Mouse (Mus musculus): ENCODE measurements around the gene Ranbp3. TPM values are rescaled to one million over a fixed set of nuclear protein-coding genes. Genes with fewer than 3 reads are reported as not detected.

Ranbp3 gene
- polyA plus RNA-seq, 1 experiment from 2014 or later, result 100 TPM

DNA sequence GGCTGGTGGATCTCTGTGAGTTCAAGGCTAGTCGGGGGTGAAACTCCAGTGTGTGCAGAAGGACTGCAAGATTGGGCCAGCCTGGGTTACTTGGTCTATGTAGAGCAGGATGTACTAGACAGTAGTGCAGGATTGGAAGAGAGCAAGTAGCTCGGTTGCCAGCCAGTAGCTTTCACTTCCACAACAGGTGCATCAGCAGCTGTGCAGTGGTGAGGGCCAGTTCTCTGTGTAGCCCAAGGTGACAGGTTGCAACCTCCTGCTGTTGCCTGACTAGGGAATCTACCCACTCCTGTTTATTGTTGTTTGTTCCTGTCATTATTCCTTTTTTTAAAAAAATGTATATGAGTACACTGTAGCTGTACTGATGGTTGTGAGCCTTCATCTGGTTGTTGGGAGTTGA, 15.6 kb downstream of the Ranbp3 start:
- H3K4me1 ChIP-seq (ENCODE audit: control insufficient read depth, insufficient read depth, low read depth, low read length), result peaks cover 8% of the 10 kb centered on the region
- H3K4me2 ChIP-seq (ENCODE audit: low read length), result no peak overlapping the region
- H3K27me3 ChIP-seq (replicated peaks; ENCODE audit: control insufficient read depth, insufficient read depth, low read length), result no peaks in the 10 kb centered on the region
- no peaks in the 10 kb centered on the region for H3K9me3 ChIP-seq (ENCODE audit: control insufficient read depth, low read length)
- no peak overlapping the region for H3K9ac ChIP-seq (ENCODE audit: low read depth, low read length)
- ATAC-seq, result no peak
- 97% methylated on average over 2 of the region's 2 CpGs for WGBS
- no peak overlapping the region for H3K4me3 ChIP-seq (ENCODE audit: low read length)
- H3K27ac ChIP-seq (ENCODE audit: low read depth, low read length), result no peak overlapping the region
- peaks cover 19% of the 10 kb centered on the region for H3K36me3 ChIP-seq (ENCODE audit: control insufficient read depth, insufficient read depth, low read length)

DNA sequence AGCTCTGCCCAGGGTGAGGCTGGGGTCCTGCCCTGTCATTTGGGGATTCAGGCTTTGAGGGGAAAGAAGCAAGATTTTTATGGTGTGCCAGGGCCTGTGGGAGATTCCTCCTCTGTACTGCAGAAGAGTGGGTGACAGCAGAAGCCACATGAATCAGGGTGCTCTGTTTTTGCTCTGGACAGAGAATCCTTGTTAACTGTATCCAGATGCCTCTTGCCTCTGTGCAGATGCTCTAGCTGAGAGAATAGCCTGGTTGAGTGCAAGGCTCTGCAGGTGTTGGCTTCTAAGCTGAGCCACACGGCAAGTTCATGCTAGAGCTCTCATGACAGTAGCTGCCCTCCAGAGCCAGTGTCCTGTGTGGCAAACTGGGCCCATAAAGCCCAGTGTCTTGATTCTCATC, 20.3 kb downstream of the Ranbp3 start:
- 24% methylated on average over 1 of the region's 1 CpGs for WGBS
- Histone ChIP-seq H3K4me3 (ENCODE audit: low read length) (no peak overlapping the region), H3K36me3 (ENCODE audit: control insufficient read depth, insufficient read depth, low read length) (peaks cover 26% of the 10 kb centered on the region), H3K4me2 (ENCODE audit: low read length) (no peak overlapping the region), H3K27ac (ENCODE audit: low read depth, low read length) (peak overlapping the region; percentile 63; the same call in 1 of the 2 replicates), H3K9ac (ENCODE audit: low read depth, low read length) (no peak overlapping the region), H3K4me1 (ENCODE audit: control insufficient read depth, insufficient read depth, low read depth, low read length) (peaks cover 17% of the 10 kb centered on the region), H3K27me3 (replicated peaks; ENCODE audit: control insufficient read depth, insufficient read depth, low read length) (no peaks in the 10 kb centered on the region), H3K9me3 (ENCODE audit: control insufficient read depth, low read length) (no peaks in the 10 kb centered on the region)
- peak; percentile 32 for ATAC-seq

GRCm38 (mm10) chr17:56693851-56694310, 20.8 kb downstream of the Ranbp3 start:
- H3K36me3 ChIP-seq (ENCODE audit: control insufficient read depth, insufficient read depth, low read length), result peaks cover 30% of the 10 kb centered on the region
- H3K27ac ChIP-seq (ENCODE audit: low read depth, low read length), result peak overlapping the region; percentile 63
- no peak overlapping the region for H3K4me3 ChIP-seq (ENCODE audit: low read length)
- peak; percentile 49 for ATAC-seq
- no peak overlapping the region for H3K4me2 ChIP-seq (ENCODE audit: low read length)
- H3K9me3 ChIP-seq (ENCODE audit: control insufficient read depth, low read length), result no peaks in the 10 kb centered on the region
- H3K27me3 ChIP-seq (replicated peaks; ENCODE audit: control insufficient read depth, insufficient read depth, low read length), result no peaks in the 10 kb centered on the region
- H3K9ac ChIP-seq (ENCODE audit: low read depth, low read length), result no peak overlapping the region
- H3K4me1 ChIP-seq (ENCODE audit: control insufficient read depth, insufficient read depth, low read depth, low read length), result peaks cover 17% of the 10 kb centered on the region
- WGBS, result 35% methylated on average over 6 of the region's 6 CpGs

- no peaks in the 10 kb centered on the region for H3K4me1 ChIP-seq (ENCODE audit: control insufficient read depth, insufficient read depth, low read depth, low read length)
- 78% methylated on average over 2 of the region's 2 CpGs for WGBS
- no peaks in the 10 kb centered on the region for H3K9me3 ChIP-seq (ENCODE audit: control insufficient read depth, low read length)
- ATAC-seq, result no peak
- H3K4me2 ChIP-seq (ENCODE audit: low read length), result no peak overlapping the region
- no peak overlapping the region for H3K4me3 ChIP-seq (ENCODE audit: low read length)
- H3K27ac ChIP-seq (ENCODE audit: low read depth, low read length), result no peak overlapping the region
- no peaks in the 10 kb centered on the region for H3K27me3 ChIP-seq (replicated peaks; ENCODE audit: control insufficient read depth, insufficient read depth, low read length)
- H3K36me3 ChIP-seq (ENCODE audit: control insufficient read depth, insufficient read depth, low read length), result peaks cover 56% of the 10 kb centered on the region
- H3K9ac ChIP-seq (ENCODE audit: low read depth, low read length), result no peak overlapping the region
Measured at GRCm38 (mm10) chr17:56700451-56700850, 27.4 kb downstream of the Ranbp3 start.

- no peak for ATAC-seq
- no peak overlapping the region for H3K4me2 ChIP-seq (ENCODE audit: low read length)
- H3K4me1 ChIP-seq (ENCODE audit: control insufficient read depth, insufficient read depth, low read depth, low read length), result no peaks in the 10 kb centered on the region
- 88% methylated on average over 4 of the region's 4 CpGs for WGBS
- no peak overlapping the region for H3K27ac ChIP-seq (ENCODE audit: low read depth, low read length)
- H3K9ac ChIP-seq (ENCODE audit: low read depth, low read length), result no peak overlapping the region
- H3K36me3 ChIP-seq (ENCODE audit: control insufficient read depth, insufficient read depth, low read length), result peaks cover 65% of the 10 kb centered on the region
- H3K4me3 ChIP-seq (ENCODE audit: low read length), result no peak overlapping the region
- H3K27me3 ChIP-seq (replicated peaks; ENCODE audit: control insufficient read depth, insufficient read depth, low read length), result no peaks in the 10 kb centered on the region
- H3K9me3 ChIP-seq (ENCODE audit: control insufficient read depth, low read length), result no peaks in the 10 kb centered on the region
Measured at GRCm38 (mm10) chr17:56703038-56703437, 29.9 kb downstream of the Ranbp3 start.

- ATAC-seq, result no peak
- H3K27me3 ChIP-seq (replicated peaks; ENCODE audit: control insufficient read depth, insufficient read depth, low read length), result no peaks in the 10 kb centered on the region
Measured at GRCm38 (mm10) chr17:56706515-56706914, 33.4 kb downstream of the Ranbp3 start.

GRCm38 (mm10) chr17:56708692-56709091, 35.6 kb downstream of the Ranbp3 start:
- no peaks in the 10 kb centered on the region for H3K9me3 ChIP-seq (ENCODE audit: control insufficient read depth, low read length)
- peak; percentile 28; the same call in 1 of the 2 replicates for ATAC-seq
- 68% methylated on average over 4 of the region's 4 CpGs for WGBS

More at GRCm38 (mm10) chr17:56706515-56706914, 33.4 kb downstream of the Ranbp3 start:
- Histone ChIP-seq H3K4me1 (ENCODE audit: control insufficient read depth, insufficient read depth, low read depth, low read length) (no peaks in the 10 kb centered on the region), H3K9me3 (ENCODE audit: control insufficient read depth, low read length) (no peaks in the 10 kb centered on the region), H3K4me3 (ENCODE audit: low read length) (no peak overlapping the region), H3K9ac (ENCODE audit: low read depth, low read length) (no peak overlapping the region), H3K4me2 (ENCODE audit: low read length) (no peak overlapping the region), H3K36me3 (ENCODE audit: control insufficient read depth, insufficient read depth, low read length) (peaks cover 69% of the 10 kb centered on the region), H3K27ac (ENCODE audit: low read depth, low read length) (no peak overlapping the region)
- 94% methylated on average over 1 of the region's 1 CpGs for WGBS

DNA sequence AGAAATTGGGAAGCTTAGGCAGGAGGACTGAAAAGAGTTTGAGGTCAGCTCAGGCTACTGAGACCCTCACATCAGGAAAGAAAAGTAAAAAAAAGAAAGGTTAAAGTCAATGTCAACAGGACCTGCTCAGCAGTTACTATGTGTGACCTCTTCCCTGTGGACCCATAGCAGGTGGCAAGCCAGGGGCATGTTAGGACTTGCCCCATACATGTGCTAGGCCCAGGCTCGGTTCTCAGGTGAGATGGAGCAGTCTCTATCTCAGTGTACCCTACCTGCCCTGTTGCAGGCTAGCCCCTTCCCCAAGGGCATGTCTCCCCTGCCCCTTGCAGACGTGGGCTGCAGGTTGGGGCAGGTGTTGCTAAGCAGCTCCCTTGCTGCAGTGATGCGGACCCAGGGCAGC, 36.6 kb downstream of the Ranbp3 start:
- no peaks in the 10 kb centered on the region for H3K4me1 ChIP-seq (ENCODE audit: control insufficient read depth, insufficient read depth, low read depth, low read length)
- no peaks in the 10 kb centered on the region for H3K9me3 ChIP-seq (ENCODE audit: control insufficient read depth, low read length)
- WGBS, result 91% methylated on average over 3 of the region's 3 CpGs
- H3K27ac ChIP-seq (ENCODE audit: low read depth, low read length), result no peak overlapping the region
- no peaks in the 10 kb centered on the region for H3K27me3 ChIP-seq (replicated peaks; ENCODE audit: control insufficient read depth, insufficient read depth, low read length)
- peaks cover 64% of the 10 kb centered on the region for H3K36me3 ChIP-seq (ENCODE audit: control insufficient read depth, insufficient read depth, low read length)
- no peak for ATAC-seq
- no peak overlapping the region for H3K4me3 ChIP-seq (ENCODE audit: low read length)
- no peak overlapping the region for H3K4me2 ChIP-seq (ENCODE audit: low read length)
- H3K9ac ChIP-seq (ENCODE audit: low read depth, low read length), result no peak overlapping the region

More at GRCm38 (mm10) chr17:56708692-56709091, 35.6 kb downstream of the Ranbp3 start:
- no peak overlapping the region for H3K9ac ChIP-seq (ENCODE audit: low read depth, low read length)
- peaks cover 66% of the 10 kb centered on the region for H3K36me3 ChIP-seq (ENCODE audit: control insufficient read depth, insufficient read depth, low read length)
- H3K4me2 ChIP-seq (ENCODE audit: low read length), result no peak overlapping the region
- no peak overlapping the region for H3K27ac ChIP-seq (ENCODE audit: low read depth, low read length)
- H3K4me1 ChIP-seq (ENCODE audit: control insufficient read depth, insufficient read depth, low read depth, low read length), result no peaks in the 10 kb centered on the region
- H3K4me3 ChIP-seq (ENCODE audit: low read length), result no peak overlapping the region
- H3K27me3 ChIP-seq (replicated peaks; ENCODE audit: control insufficient read depth, insufficient read depth, low read length), result no peaks in the 10 kb centered on the region

DNA sequence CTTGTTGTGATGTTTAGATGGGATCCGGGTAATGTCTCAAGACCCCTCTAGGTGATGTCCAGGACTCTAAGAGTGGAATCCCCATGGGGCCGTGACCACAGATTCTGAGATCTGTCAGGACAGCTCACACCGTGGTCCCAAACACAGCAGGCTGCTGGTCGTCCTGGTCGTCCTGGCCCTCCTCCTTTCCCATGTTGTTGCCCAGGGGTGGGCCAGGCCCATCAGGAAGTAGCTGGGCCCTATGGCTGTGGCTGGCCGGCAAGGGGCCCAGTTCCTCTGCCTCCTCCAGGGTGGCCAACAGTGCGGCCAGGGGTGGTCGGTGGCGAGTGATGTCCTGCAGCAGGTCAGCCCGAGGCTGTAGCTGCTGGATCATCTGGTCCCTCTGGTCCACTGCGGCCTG, 42.3 kb downstream of the Ranbp3 start:
- WGBS, result 68% methylated on average over 11 of the region's 11 CpGs
- H3K36me3 ChIP-seq (ENCODE audit: control insufficient read depth, insufficient read depth, low read length), result peaks cover 16% of the 10 kb centered on the region
- H3K4me3 ChIP-seq (ENCODE audit: low read length), result no peak overlapping the region; the same call in 1 of the 2 replicates
- H3K9ac ChIP-seq (ENCODE audit: low read depth, low read length), result 0 out of 2 replicates have a peak overlapping the region, but pooled peaks have one; percentile 87
- peaks cover 21% of the 10 kb centered on the region for H3K4me1 ChIP-seq (ENCODE audit: control insufficient read depth, insufficient read depth, low read depth, low read length)
- peak overlapping the region; percentile 81 for H3K4me2 ChIP-seq (ENCODE audit: low read length)
- H3K9me3 ChIP-seq (ENCODE audit: control insufficient read depth, low read length), result no peaks in the 10 kb centered on the region
- H3K27ac ChIP-seq (ENCODE audit: low read depth, low read length), result no peak overlapping the region
- no peaks in the 10 kb centered on the region for H3K27me3 ChIP-seq (replicated peaks; ENCODE audit: control insufficient read depth, insufficient read depth, low read length)
- ATAC-seq, result no peak

All from hindbrain, embryonic 16.5 days (tissue).